Mouse (Mus musculus) spleen, postnatal 36 days (tissue): ENCODE measurements around the gene Pla2g15.
"Not testable (repeated sequence)": the region's sequence is repeated elsewhere in the genome, so short reads cannot be mapped to it uniquely, and the experiment has no call there.

Experiments used
- DNase-seq, 2 experiments: peaks; one replicate each; pipeline ENCODE4 v3.0.0; 2022; ENCODE audit warnings: low spot score in 2 of 2, mixed read lengths in 1 of 2

Gene Pla2g15

GRCm38 (mm10) chr8:106169017-106169933 lies 19.1 kb downstream of the Pla2g15 start:
- DNase-seq, result peak; percentile 15 to 32

- no peak for DNase-seq
Measured at GRCm38 (mm10) chr8:106169934-106170480, 19.8 kb downstream of the Pla2g15 start.

GRCm38 (mm10) chr8:106173566-106173965 lies 23.4 kb downstream of the Pla2g15 start:
- DNase-seq, result no peak

GRCm38 (mm10) chr8:106176891-106177290 lies 26.7 kb downstream of the Pla2g15 start:
- no peak for DNase-seq

- DNase-seq, result no peak
Measured at GRCm38 (mm10) chr8:106177594-106177993, 27.4 kb downstream of the Pla2g15 start.

GRCm38 (mm10) chr8:106178428-106178827 lies 28.2 kb downstream of the Pla2g15 start:
- DNase-seq, result no peak

- DNase-seq, result no peak
Measured at GRCm38 (mm10) chr8:106185628-106186270, 35.5 kb downstream of the Pla2g15 start.

- DNase-seq, result no peak
Measured at GRCm38 (mm10) chr8:106186394-106186793, 36.2 kb downstream of the Pla2g15 start.

- DNase-seq, result no peak
Measured at GRCm38 (mm10) chr8:106189162-106189561, 39.0 kb downstream of the Pla2g15 start.

- no peak for DNase-seq
Measured at GRCm38 (mm10) chr8:106191639-106192038, 41.4 kb downstream of the Pla2g15 start.

GRCm38 (mm10) chr8:106193162-106193561 lies 43.0 kb downstream of the Pla2g15 start:
- no peak for DNase-seq

GRCm38 (mm10) chr8:106194062-106194461 lies 43.9 kb downstream of the Pla2g15 start:
- no peak for DNase-seq

- peak; percentile 38 for DNase-seq
Measured at GRCm38 (mm10) chr8:106198741-106199140, 48.5 kb downstream of the Pla2g15 start.

GRCm38 (mm10) chr8:106199596-106199995 lies 49.4 kb downstream of the Pla2g15 start:
- DNase-seq, result not testable (repeated sequence)

GRCm38 (mm10) chr8:106210035-106210731 lies 60.0 kb downstream of the Pla2g15 start:
- DNase-seq, result no peak

- DNase-seq, result peak; percentile 94 to 95
Measured at GRCm38 (mm10) chr8:106210821-106211345, 60.7 kb downstream of the Pla2g15 start, which contains the start of the genes Slc7a6os and Prmt7. Gene Slc7a6os, minus strand, starts transcription at chr8:106210935. Gene Prmt7, plus strand, starts transcription at chr8:106210936.

GRCm38 (mm10) chr8:106211421-106211820 lies 61.2 kb downstream of the Pla2g15 start:
- DNase-seq, result no peak

GRCm38 (mm10) chr8:106213959-106214358 lies 63.8 kb downstream of the Pla2g15 start:
- DNase-seq, result no peak
